Mouse (Mus musculus): ENCODE measurements around the gene Prkrip1. TPM values are rescaled to one million over a fixed set of nuclear protein-coding genes. Genes with fewer than 3 reads are reported as not detected.
"Not testable (repeated sequence)": the region's sequence is repeated elsewhere in the genome, so short reads cannot be mapped to it uniquely, and the experiment has no call there.

The Prkrip1 gene
- polyA plus RNA-seq, 1 experiment from 2014 or later, result 81.3 TPM

DNA sequence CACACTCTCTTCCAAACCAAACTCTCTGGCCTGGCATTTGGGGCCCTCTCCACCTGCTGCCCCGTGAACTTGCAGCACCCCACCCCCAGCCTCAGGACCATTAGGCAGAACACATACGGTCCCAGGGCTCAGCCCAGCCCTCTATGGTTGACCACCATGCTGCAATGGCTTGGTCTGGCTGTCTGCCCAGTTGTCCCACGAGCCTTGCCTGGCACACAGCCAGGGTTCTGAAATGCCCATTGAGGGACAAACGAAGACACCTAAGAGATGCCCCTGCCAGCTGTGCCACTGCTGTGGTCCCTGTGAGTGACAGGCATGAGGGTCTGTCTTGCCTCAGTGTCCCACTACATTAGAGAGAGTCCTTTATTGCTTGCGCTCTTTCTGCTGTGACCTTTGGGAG is 17.2 kb upstream of the Prkrip1 start:
- Histone ChIP-seq H3K9ac (ENCODE audit: low read length) (no peak overlapping the region), H3K27me3 (ENCODE audit: control insufficient read depth, insufficient read depth, low read length) (no peaks in the 10 kb centered on the region), H3K4me2 (ENCODE audit: low read depth, low read length, severe bottlenecking) (no peak overlapping the region), H3K4me1 (replicated peaks; ENCODE audit: control insufficient read depth, insufficient read depth, low read length) (no peaks in the 10 kb centered on the region), H3K36me3 (ENCODE audit: control insufficient read depth, insufficient read depth, low read length) (peaks cover 3% of the 10 kb centered on the region; the same call in 1 of the 2 replicates), H3K4me3 (ENCODE audit: low read depth, low read length) (no peak overlapping the region), H3K9me3 (ENCODE audit: control insufficient read depth, low read length) (no peaks in the 10 kb centered on the region; the same call in 1 of the 2 replicates), H3K27ac (ENCODE audit: low read depth, low read length) (no peak overlapping the region)
- ATAC-seq (replicated peaks; ENCODE audit: low FRiP score) (no peak), DNase-seq (ENCODE audit: low spot score) (no peak)
- WGBS, result 87% methylated on average over 5 of the region's 5 CpGs

DNA sequence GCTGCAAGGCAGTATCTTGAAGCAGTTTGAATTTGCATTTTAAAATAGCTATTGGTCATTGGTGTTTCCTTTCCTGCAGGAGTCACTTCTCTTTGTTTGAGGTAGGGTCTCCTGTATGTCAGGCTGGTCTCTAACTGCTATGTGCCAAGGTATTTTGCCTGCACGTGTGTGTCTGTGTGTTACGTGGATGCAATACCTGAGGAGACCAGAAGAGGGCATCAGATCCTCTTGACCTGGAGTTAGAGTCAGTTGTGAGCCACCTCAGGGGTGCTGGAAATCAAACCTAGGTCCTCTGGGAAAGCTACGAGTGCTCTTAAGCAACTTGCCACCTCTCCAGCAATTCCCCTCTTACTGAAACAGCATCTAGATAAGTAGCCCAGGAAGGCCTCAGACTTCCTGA is 16.4 kb upstream of the Prkrip1 start:
- no peaks in the 10 kb centered on the region; the same call in 1 of the 2 replicates for H3K9me3 ChIP-seq (ENCODE audit: control insufficient read depth, low read length)
- no peak overlapping the region for H3K9ac ChIP-seq (ENCODE audit: low read length)
- no peaks in the 10 kb centered on the region for H3K4me1 ChIP-seq (replicated peaks; ENCODE audit: control insufficient read depth, insufficient read depth, low read length)
- DNase-seq (ENCODE audit: low spot score) (no peak), ATAC-seq (replicated peaks; ENCODE audit: low FRiP score) (no peak)
- no peak overlapping the region for H3K4me3 ChIP-seq (ENCODE audit: low read depth, low read length)
- 89% methylated on average over 3 of the region's 3 CpGs for WGBS
- peaks cover 3% of the 10 kb centered on the region; the same call in 1 of the 2 replicates for H3K36me3 ChIP-seq (ENCODE audit: control insufficient read depth, insufficient read depth, low read length)
- no peak overlapping the region for H3K27ac ChIP-seq (ENCODE audit: low read depth, low read length)
- H3K4me2 ChIP-seq (ENCODE audit: low read depth, low read length, severe bottlenecking), result no peak overlapping the region
- no peaks in the 10 kb centered on the region for H3K27me3 ChIP-seq (ENCODE audit: control insufficient read depth, insufficient read depth, low read length)

DNA sequence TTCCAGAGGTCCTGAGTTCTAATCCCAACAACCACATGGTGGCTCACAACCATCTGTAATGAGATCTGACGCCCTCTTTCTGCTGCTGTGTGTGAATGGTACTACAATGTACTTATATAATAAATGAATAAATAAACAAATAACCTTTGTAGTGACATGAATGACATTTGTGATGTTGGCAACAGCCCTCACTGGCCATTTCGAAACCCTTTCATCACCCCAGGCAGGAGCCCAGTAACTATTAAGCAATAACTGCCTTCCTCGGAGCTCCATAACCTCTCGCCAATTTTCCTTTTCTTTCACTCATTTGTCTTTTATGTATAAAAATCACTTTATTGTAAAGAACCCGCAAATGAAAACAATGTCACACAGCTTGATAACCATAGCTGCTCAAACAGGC is 15.0 kb upstream of the Prkrip1 start:
- H3K27ac ChIP-seq (ENCODE audit: low read depth, low read length), result no peak overlapping the region
- peaks cover 3% of the 10 kb centered on the region; the same call in 1 of the 2 replicates for H3K36me3 ChIP-seq (ENCODE audit: control insufficient read depth, insufficient read depth, low read length)
- H3K9ac ChIP-seq (ENCODE audit: low read length), result no peak overlapping the region
- H3K9me3 ChIP-seq (ENCODE audit: control insufficient read depth, low read length), result no peaks in the 10 kb centered on the region; the same call in 1 of the 2 replicates
- DNase-seq (ENCODE audit: low spot score), result no peak
- H3K4me3 ChIP-seq (ENCODE audit: low read depth, low read length), result no peak overlapping the region
- WGBS, result 83% methylated on average over 5 of the region's 5 CpGs
- ATAC-seq (replicated peaks; ENCODE audit: low FRiP score), result no peak
- no peaks in the 10 kb centered on the region for H3K27me3 ChIP-seq (ENCODE audit: control insufficient read depth, insufficient read depth, low read length)
- no peaks in the 10 kb centered on the region for H3K4me1 ChIP-seq (replicated peaks; ENCODE audit: control insufficient read depth, insufficient read depth, low read length)
- no peak overlapping the region for H3K4me2 ChIP-seq (ENCODE audit: low read depth, low read length, severe bottlenecking)

DNA sequence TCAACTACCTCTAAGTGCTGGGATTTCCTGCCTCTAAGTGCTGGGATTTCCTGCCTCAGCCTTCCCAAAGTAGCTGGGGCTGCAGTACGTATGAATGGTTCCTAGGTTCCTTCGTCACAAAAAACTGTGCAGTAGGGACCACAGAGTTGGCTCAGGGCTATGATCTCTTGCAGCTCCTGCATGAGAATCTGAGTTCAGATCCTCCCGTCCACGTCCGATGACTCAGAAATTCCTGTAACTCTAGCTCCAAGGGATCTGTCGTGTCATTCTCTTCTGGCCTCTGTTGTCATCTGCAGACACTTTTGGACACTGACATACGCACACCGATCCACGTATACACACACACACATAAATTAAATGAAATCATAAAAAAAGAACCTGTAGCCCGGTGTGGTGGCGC is 14.0 kb upstream of the Prkrip1 start:
- Histone ChIP-seq H3K4me3 (ENCODE audit: low read depth, low read length) (no peak overlapping the region), H3K9me3 (ENCODE audit: control insufficient read depth, low read length) (no peaks in the 10 kb centered on the region; the same call in 1 of the 2 replicates), H3K36me3 (ENCODE audit: control insufficient read depth, insufficient read depth, low read length) (no peaks in the 10 kb centered on the region), H3K27ac (ENCODE audit: low read depth, low read length) (no peak overlapping the region), H3K9ac (ENCODE audit: low read length) (no peak overlapping the region), H3K4me1 (replicated peaks; ENCODE audit: control insufficient read depth, insufficient read depth, low read length) (no peaks in the 10 kb centered on the region), H3K27me3 (ENCODE audit: control insufficient read depth, insufficient read depth, low read length) (no peaks in the 10 kb centered on the region), H3K4me2 (ENCODE audit: low read depth, low read length, severe bottlenecking) (no peak overlapping the region)
- 92% methylated on average over 11 of the region's 11 CpGs for WGBS
- ATAC-seq (replicated peaks; ENCODE audit: low FRiP score), result no peak
- no peak for DNase-seq (ENCODE audit: low spot score)

DNA sequence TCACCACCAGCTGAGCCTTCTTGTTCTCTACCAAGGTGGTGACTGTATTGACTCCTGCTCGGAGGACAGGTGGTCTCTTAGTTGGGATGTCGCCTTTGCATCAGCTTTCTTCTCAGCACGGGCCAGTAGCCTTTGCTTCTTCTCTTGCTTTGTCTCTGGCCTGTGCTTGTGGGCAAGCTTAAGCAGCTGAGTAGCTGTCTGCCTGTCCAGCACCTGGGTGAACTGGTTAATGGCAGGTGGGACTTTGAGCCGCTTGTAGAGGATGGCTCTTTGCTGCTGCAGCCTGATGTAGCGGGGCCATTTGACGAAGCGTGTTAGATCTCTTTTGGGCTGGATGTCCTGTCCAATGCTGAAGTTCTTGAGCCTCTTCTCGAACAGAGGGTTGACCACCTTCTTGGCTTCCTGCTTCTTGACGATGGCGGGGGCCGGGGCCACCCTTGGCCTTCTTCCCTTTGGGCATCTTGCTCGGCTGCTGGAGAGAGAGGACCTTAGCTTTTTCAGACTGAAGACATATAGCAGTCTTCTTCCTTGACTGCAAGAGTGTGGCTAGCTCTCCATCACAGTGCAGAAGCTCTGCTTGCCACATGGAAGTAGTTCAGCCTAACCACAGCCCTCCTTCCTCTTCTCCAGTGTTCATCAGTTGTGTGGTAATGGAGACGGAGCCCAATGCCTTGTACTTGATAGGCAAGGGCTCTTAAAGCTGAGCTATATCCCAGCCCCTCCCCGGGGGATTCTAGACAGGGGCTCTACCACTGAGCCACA is 12.8 kb upstream of the Prkrip1 start:
- ATAC-seq (replicated peaks; ENCODE audit: low FRiP score); H3K9ac ChIP-seq (ENCODE audit: low read length); H3K9me3 ChIP-seq (ENCODE audit: control insufficient read depth, low read length); H3K36me3 ChIP-seq (ENCODE audit: control insufficient read depth, insufficient read depth, low read length); H3K4me2 ChIP-seq (ENCODE audit: low read depth, low read length, severe bottlenecking); H3K4me1 ChIP-seq (replicated peaks; ENCODE audit: control insufficient read depth, insufficient read depth, low read length); H3K27ac ChIP-seq (ENCODE audit: low read depth, low read length); DNase-seq (ENCODE audit: low spot score); H3K4me3 ChIP-seq (ENCODE audit: low read depth, low read length); H3K27me3 ChIP-seq (ENCODE audit: control insufficient read depth, insufficient read depth, low read length): not testable (repeated sequence)
- whole genome bisulfite sequencing, result 91% methylated on average over 14 of the region's 14 CpGs

DNA sequence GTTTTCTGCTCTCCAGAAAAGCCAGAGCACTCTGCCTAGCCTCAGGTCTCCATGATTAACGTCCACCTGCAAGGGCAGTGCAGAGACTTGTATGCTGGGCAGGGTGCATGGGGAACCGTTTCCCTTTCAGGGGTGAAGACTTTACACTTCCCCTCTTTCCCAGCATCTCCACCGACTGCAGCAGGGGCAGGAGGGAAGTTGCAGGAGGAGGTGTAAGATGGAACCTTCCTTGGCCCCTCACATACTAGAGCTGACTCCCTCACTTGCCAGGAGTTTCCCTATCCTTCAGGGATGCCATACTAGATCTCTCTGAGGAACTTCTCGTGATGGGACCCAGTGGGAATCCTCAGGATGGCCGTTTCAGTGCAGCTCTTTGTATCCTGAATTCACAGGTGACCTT is 11.8 kb upstream of the Prkrip1 start:
- ATAC-seq (replicated peaks; ENCODE audit: low FRiP score), result no peak
- WGBS, result 77% methylated on average over 5 of the region's 5 CpGs
- no peak overlapping the region for H3K9ac ChIP-seq (ENCODE audit: low read length)
- no peaks in the 10 kb centered on the region for H3K4me1 ChIP-seq (replicated peaks; ENCODE audit: control insufficient read depth, insufficient read depth, low read length)
- no peak for DNase-seq (ENCODE audit: low spot score)
- no peaks in the 10 kb centered on the region for H3K27me3 ChIP-seq (ENCODE audit: control insufficient read depth, insufficient read depth, low read length)
- no peaks in the 10 kb centered on the region for H3K36me3 ChIP-seq (ENCODE audit: control insufficient read depth, insufficient read depth, low read length)
- H3K9me3 ChIP-seq (ENCODE audit: control insufficient read depth, low read length), result no peaks in the 10 kb centered on the region; the same call in 1 of the 2 replicates
- H3K27ac ChIP-seq (ENCODE audit: low read depth, low read length), result no peak overlapping the region
- H3K4me2 ChIP-seq (ENCODE audit: low read depth, low read length, severe bottlenecking), result no peak overlapping the region
- no peak overlapping the region for H3K4me3 ChIP-seq (ENCODE audit: low read depth, low read length)

DNA sequence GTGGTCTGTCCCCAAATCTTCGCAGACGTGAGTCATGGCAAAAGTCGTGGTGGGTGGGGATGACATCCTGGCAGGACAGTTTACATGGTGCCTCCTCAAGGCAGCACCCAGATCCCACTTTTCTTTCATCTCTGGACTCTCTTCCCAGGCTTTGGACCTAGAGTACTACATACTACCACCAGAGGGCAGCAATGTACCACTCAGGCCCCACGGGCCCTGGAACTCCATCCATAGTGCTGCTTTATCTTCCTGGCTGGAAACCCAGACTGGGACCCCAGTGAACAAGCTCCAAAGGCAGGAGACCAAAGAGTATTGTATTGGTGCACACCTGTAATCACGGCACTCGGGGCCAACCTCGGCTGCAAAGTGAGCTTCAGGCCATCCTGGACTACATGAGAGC is 3.1 kb upstream of the Prkrip1 start:
- 34% methylated on average over 7 of the region's 7 CpGs for WGBS
- no peak overlapping the region for H3K9ac ChIP-seq (ENCODE audit: low read length)
- H3K4me1 ChIP-seq (replicated peaks; ENCODE audit: control insufficient read depth, insufficient read depth, low read length), result 0 out of 2 replicates have a peak, but pooled peaks cover 2% of the 10 kb centered on the region
- H3K27ac ChIP-seq (ENCODE audit: low read depth, low read length), result no peak overlapping the region
- H3K36me3 ChIP-seq (ENCODE audit: control insufficient read depth, insufficient read depth, low read length), result peaks cover under 1% of the 10 kb centered on the region; the same call in 1 of the 2 replicates
- no peak; the same call in 1 of the 2 replicates for ATAC-seq (replicated peaks; ENCODE audit: low FRiP score)
- peak; percentile 79 for DNase-seq (ENCODE audit: low spot score)
- no peaks in the 10 kb centered on the region for H3K27me3 ChIP-seq (ENCODE audit: control insufficient read depth, insufficient read depth, low read length)
- no peaks in the 10 kb centered on the region for H3K9me3 ChIP-seq (ENCODE audit: control insufficient read depth, low read length)
- H3K4me2 ChIP-seq (ENCODE audit: low read depth, low read length, severe bottlenecking), result no peak overlapping the region
- H3K4me3 ChIP-seq (ENCODE audit: low read depth, low read length), result no peak overlapping the region

DNA sequence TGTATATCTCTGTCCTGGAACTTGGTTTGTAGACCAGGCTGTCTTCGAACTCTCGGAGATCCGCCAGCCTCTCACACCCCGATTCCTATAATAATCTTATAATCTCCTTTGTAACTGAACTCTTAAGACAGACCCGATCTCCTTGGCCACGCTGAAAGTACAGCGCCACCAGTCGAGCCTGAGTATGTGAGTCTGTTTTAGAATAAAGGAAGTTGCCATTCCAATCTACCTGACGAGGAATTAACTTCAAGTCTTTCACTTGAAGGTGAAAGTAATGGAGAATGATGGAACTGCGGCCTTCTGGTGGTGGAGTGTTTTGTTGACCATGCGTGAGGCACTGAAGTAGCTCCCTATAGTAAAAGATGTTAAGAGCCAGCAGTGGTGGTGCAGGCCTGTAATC is 763 bp upstream of the Prkrip1 start:
- Histone ChIP-seq H3K27me3 (ENCODE audit: control insufficient read depth, insufficient read depth, low read length) (no peaks in the 10 kb centered on the region), H3K9ac (ENCODE audit: low read length) (peak overlapping the region; percentile 86), H3K9me3 (ENCODE audit: control insufficient read depth, low read length) (no peaks in the 10 kb centered on the region), H3K4me3 (ENCODE audit: low read depth, low read length) (peak overlapping the region; percentile 78), H3K27ac (ENCODE audit: low read depth, low read length) (no peak overlapping the region; the same call in 1 of the 2 replicates), H3K36me3 (ENCODE audit: control insufficient read depth, insufficient read depth, low read length) (peaks cover 18% of the 10 kb centered on the region; the same call in 1 of the 2 replicates), H3K4me2 (ENCODE audit: low read depth, low read length, severe bottlenecking) (peak overlapping the region; percentile 87), H3K4me1 (replicated peaks; ENCODE audit: control insufficient read depth, insufficient read depth, low read length) (0 out of 2 replicates have a peak, but pooled peaks cover 2% of the 10 kb centered on the region)
- ATAC-seq (replicated peaks; ENCODE audit: low FRiP score) (no peak), DNase-seq (ENCODE audit: low spot score) (no peak)
- 27% methylated on average over 11 of the region's 11 CpGs for WGBS

DNA sequence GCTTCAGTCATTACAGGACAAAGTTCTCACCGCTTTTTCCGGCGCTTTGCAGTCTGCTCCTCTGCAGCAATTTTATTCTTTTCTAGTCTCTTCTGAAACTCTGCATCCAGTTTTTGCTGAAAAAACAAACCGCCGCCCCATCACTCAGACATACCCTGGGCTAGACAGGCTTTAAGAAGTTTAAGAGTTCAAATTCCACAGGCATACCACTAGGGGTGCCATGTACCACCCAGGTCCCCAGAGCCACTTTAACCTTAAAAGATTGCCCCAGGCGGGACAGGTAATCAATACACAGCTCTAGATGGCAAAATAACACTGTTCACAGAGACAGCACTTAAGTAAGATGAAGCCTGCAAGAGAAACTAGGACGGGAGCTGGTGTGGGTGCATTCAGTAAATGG is 6.9 kb downstream of the Prkrip1 start:
- ATAC-seq (replicated peaks; ENCODE audit: low FRiP score) (no peak), DNase-seq (ENCODE audit: low spot score) (no peak)
- Histone ChIP-seq H3K27me3 (ENCODE audit: control insufficient read depth, insufficient read depth, low read length) (no peaks in the 10 kb centered on the region), H3K4me1 (replicated peaks; ENCODE audit: control insufficient read depth, insufficient read depth, low read length) (no peaks in the 10 kb centered on the region), H3K4me3 (ENCODE audit: low read depth, low read length) (no peak overlapping the region), H3K9me3 (ENCODE audit: control insufficient read depth, low read length) (no peaks in the 10 kb centered on the region), H3K36me3 (ENCODE audit: control insufficient read depth, insufficient read depth, low read length) (peaks cover 29% of the 10 kb centered on the region; the same call in 1 of the 2 replicates), H3K9ac (ENCODE audit: low read length) (no peak overlapping the region), H3K27ac (ENCODE audit: low read depth, low read length) (no peak overlapping the region), H3K4me2 (ENCODE audit: low read depth, low read length, severe bottlenecking) (no peak overlapping the region)
- WGBS, result 85% methylated on average over 7 of the region's 7 CpGs

All from forebrain, embryonic 11.5 days (tissue).